15 mouse cellular contexts compared by ENCODE assay signal in genomic region chr8:124264032-124264431, GRCm38 (mm10). TPM values are rescaled to one million over a fixed set of nuclear protein-coding genes. Genes with fewer than 3 reads are reported as not detected.
DNase-seq lines count a peak whose midpoint lies in the region; ATAC-seq lines count a peak whose summit lies in the region.
"Had no signal": no experiment of that assay in that cellular context is flagged by ENCODE, and none has a peak within 500 bp of the region (broad histone marks: within the 10 kb centered on the region; RNA-seq: fewer than 3 reads in every experiment).

No protein-coding gene starts in this region.

- 0 out of 2 replicates have a peak, but pooled peaks cover 4% of the 10 kb centered on the region for H3K9me3 ChIP-seq in heart, embryonic 10.5 days
- no peaks in the 10 kb centered on the region for H3K9me3 ChIP-seq in kidney, embryonic 14.5 days (ENCODE audit: control insufficient read depth, low read length)
- H3K9me3 ChIP-seq in embryonic facial prominence, embryonic 10.5 days = no peaks in the 10 kb centered on the region
- no peaks in the 10 kb centered on the region for H3K9me3 ChIP-seq in midbrain, embryonic 15.5 days
- H3K9me3 ChIP-seq: forebrain, embryonic 12.5 days; stomach, embryonic 15.5 days had no signal

- H3K4me2 ChIP-seq in kidney, embryonic 14.5 days (replicated peaks; ENCODE audit: low read depth, low read length) = no peak overlapping the region
- no peak overlapping the region for H3K4me2 ChIP-seq in midbrain, embryonic 15.5 days
- H3K4me2 ChIP-seq: forebrain, embryonic 12.5 days; liver, embryonic 11.5 days; stomach, embryonic 15.5 days had no signal

- peaks cover 61% of the 10 kb centered on the region for H3K4me1 ChIP-seq in heart, embryonic 10.5 days
- peaks cover 31% of the 10 kb centered on the region for H3K4me1 ChIP-seq in kidney, embryonic 14.5 days (ENCODE audit: control insufficient read depth, insufficient read depth, low read length)
- peaks cover 48% of the 10 kb centered on the region for H3K4me1 ChIP-seq in embryonic facial prominence, embryonic 10.5 days
- peaks cover 56% of the 10 kb centered on the region for H3K4me1 ChIP-seq in midbrain, embryonic 15.5 days

- no peak overlapping the region for H3K4me3 ChIP-seq in heart, embryonic 10.5 days
- H3K4me3 ChIP-seq in kidney, embryonic 14.5 days (ENCODE audit: low read length) = no peak overlapping the region
- no peak overlapping the region for H3K4me3 ChIP-seq in embryonic facial prominence, embryonic 10.5 days
- H3K4me3 ChIP-seq in midbrain, embryonic 15.5 days = no peak overlapping the region
- H3K4me3 ChIP-seq: forebrain, embryonic 12.5 days; left cerebral cortex, adult 2 months; stomach, embryonic 15.5 days had no signal

- 0 out of 2 replicates have a peak, but pooled peaks cover 6% of the 10 kb centered on the region for H3K27me3 ChIP-seq in heart, embryonic 10.5 days (ENCODE audit: insufficient read depth, poor library complexity, severe bottlenecking)
- H3K27me3 ChIP-seq in kidney, embryonic 14.5 days (ENCODE audit: control insufficient read depth, insufficient read depth, low read length) = no peaks in the 10 kb centered on the region
- H3K27me3 ChIP-seq in embryonic facial prominence, embryonic 10.5 days (replicated peaks; ENCODE audit: low read depth, poor library complexity, severe bottlenecking) = no peaks in the 10 kb centered on the region
- H3K27me3 ChIP-seq in midbrain, embryonic 15.5 days (replicated peaks) = no peaks in the 10 kb centered on the region
- H3K27me3 ChIP-seq: forebrain, embryonic 12.5 days; stomach, embryonic 15.5 days had no signal

- no peak overlapping the region for H3K9ac ChIP-seq in kidney, embryonic 14.5 days (ENCODE audit: low read depth, low read length)
- no peak overlapping the region for H3K9ac ChIP-seq in midbrain, embryonic 15.5 days
- H3K9ac ChIP-seq: forebrain, embryonic 12.5 days; stomach, embryonic 15.5 days had no signal

- DNase-seq in heart, embryonic 10.5 days (ENCODE audit: low spot score) = no peak
- DNase-seq in heart, adult 18-20 months = no peak
- peak; percentile 80 for DNase-seq in kidney, postnatal 10 days
- DNase-seq in embryonic facial prominence, embryonic 10.5 days (ENCODE audit: low spot score) = no peak
- DNase-seq in frontal cortex, postnatal 36 days (ENCODE audit: low spot score in 2 of 2) = no peak
- no peak for DNase-seq in c-Kit-positive CD71-positive TER-119-positive erythroid progenitor cells, embryonic 14.5 days (ENCODE audit: low spot score)
- DNase-seq: cerebellum, postnatal 36 days; lung, postnatal 36 days; thymus, postnatal 4 days had no signal

- no peak for ATAC-seq in kidney, embryonic 14.5 days (ENCODE audit: low FRiP score, low TSS enrichment)
- ATAC-seq in midbrain, embryonic 15.5 days (replicated peaks) = no peak

- H3K36me3 ChIP-seq in heart, embryonic 10.5 days = 0 out of 2 replicates have a peak, but pooled peaks cover 2% of the 10 kb centered on the region
- no peaks in the 10 kb centered on the region for H3K36me3 ChIP-seq in kidney, embryonic 14.5 days (ENCODE audit: control insufficient read depth, insufficient read depth, low read length)
- H3K36me3 ChIP-seq in embryonic facial prominence, embryonic 10.5 days (replicated peaks) = peaks cover 5% of the 10 kb centered on the region; the same call in 1 of the 2 replicates
- H3K36me3 ChIP-seq in midbrain, embryonic 15.5 days (replicated peaks) = no peaks in the 10 kb centered on the region
- H3K36me3 ChIP-seq: forebrain, embryonic 12.5 days; stomach, embryonic 15.5 days had no signal

- WGBS in heart, embryonic 10.5 days = 84% methylated on average over 8 of the region's 8 CpGs
- WGBS in kidney, embryonic 14.5 days = 71% methylated on average over 8 of the region's 8 CpGs
- 88% methylated on average over 8 of the region's 8 CpGs for WGBS in embryonic facial prominence, embryonic 10.5 days
- 75% methylated on average over 8 of the region's 8 CpGs for WGBS in midbrain, embryonic 15.5 days

- 0 out of 2 replicates have a peak overlapping the region, but pooled peaks have one; percentile 24 for H3K27ac ChIP-seq in heart, embryonic 10.5 days
- no peak overlapping the region for H3K27ac ChIP-seq in kidney, embryonic 14.5 days (ENCODE audit: low read depth, low read length)
- H3K27ac ChIP-seq in embryonic facial prominence, embryonic 10.5 days (replicated peaks) = 0 out of 2 replicates have a peak overlapping the region, but pooled peaks have one; percentile 4
- peak overlapping the region; percentile 72 for H3K27ac ChIP-seq in midbrain, embryonic 15.5 days
- H3K27ac ChIP-seq: left cerebral cortex, adult 2 months; stomach, embryonic 15.5 days had no signal

RNA-seq across cellular contexts. Expression of gene Galnt2, which starts 32.8 kb away (rescaled TPM):
- polyA plus RNA-seq in heart, embryonic 10.5 days (2016; fragmentation: Nextera tagmentation; extraction: Ambion mirVana) = 44.7 and 59.3 TPM in 2 replicates
- total RNA-seq in heart, adult 18-20 months (2021) = 10 to 100 TPM; 38.2 to 38.7 TPM
- polyA plus RNA-seq in kidney, embryonic 14.5 days (2014; fragmentation: Nextera tagmentation; extraction: Ambion mirVana) = 41.6 and 57.7 TPM in 2 replicates
- 34.8 and 42.2 TPM in 2 replicates for polyA plus RNA-seq in embryonic facial prominence, embryonic 10.5 days (2016; fragmentation: Nextera tagmentation; extraction: Ambion mirVana)
- 67.4 and 78.1 TPM in 2 replicates for polyA plus RNA-seq in midbrain, embryonic 15.5 days (2015; fragmentation: Nextera tagmentation; extraction: Ambion mirVana)
